8 mouse cellular contexts compared by ENCODE assay signal in the genomic region with DNA sequence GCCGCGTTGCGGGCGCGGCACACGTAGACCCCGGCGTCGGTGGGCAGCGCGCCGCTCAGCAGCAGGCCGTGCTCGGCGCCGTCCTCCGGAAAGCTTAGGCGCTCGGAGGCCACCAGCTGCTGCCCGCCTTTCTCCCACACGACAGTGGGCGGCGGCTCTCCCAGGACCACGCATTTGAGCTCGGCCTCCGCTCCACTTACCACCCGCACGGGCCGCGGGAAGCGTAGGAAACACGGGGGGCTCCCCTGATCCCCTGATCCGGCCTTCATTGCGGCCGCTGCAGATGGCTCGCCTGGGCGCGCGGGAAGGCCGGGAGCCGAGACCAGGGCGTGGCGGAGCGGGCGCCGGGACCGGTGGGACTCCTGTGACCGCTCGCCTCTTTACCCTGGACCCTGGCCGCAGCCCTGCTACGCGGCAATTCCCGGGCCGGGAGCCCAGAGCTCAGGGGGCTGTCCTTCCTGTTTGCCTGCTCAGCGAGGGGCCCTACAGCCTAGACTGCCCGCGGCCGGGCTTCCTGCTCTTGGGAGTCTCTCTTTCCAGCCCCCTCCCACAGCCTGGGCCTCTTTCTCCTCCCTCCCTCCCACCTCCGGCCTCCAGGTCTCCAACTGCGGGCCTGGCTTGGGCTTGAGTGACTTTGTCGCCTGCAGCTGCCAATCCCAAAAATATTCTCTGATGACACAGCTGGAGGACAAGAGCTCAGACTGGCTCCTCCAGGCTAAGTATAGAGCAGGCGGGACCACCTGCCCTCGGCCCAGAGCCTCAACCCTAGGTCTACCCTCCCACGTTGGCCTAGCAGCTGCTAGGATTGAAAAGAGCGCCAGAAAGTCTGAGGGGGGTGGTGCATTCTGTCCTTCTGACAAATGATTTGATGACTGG. TPM values are rescaled to one million over a fixed set of nuclear protein-coding genes. Genes with fewer than 3 reads are reported as not detected.
A peak's percentile ranks its signal among the peaks of the same experiment; 100 is the strongest.
DNase-seq lines count a peak whose midpoint lies in the region; ATAC-seq lines count a peak whose summit lies in the region.

A gene (minus strand): TSS at position 497 of the 876 bp plus-strand sequence.

- ATAC-seq in kidney, embryonic 15.5 days (replicated peaks; ENCODE audit: low FRiP score) = peak; percentile 94
- peak; percentile 79 for ATAC-seq in liver, embryonic 16.5 days (ENCODE audit: low read depth)
- no peak for ATAC-seq in monocyte, adult 5-6 weeks (replicated peaks; ENCODE audit: insufficient number of reproducible peaks, low FRiP score, low TSS enrichment, poor library complexity, severe bottlenecking)

- WGBS in kidney, embryonic 15.5 days = under 1% methylated on average over 65 of the region's 65 CpGs
- WGBS in liver, embryonic 16.5 days (ENCODE audit: insufficient replicate concordance) = 1% methylated on average over 64 of the region's 65 CpGs

- peak within 1 kb of the TSS; percentile 92 for H3K9ac ChIP-seq in kidney, embryonic 15.5 days
- peak within 1 kb of the TSS; percentile 56 for H3K9ac ChIP-seq in liver, embryonic 16.5 days (ENCODE audit: low read depth, low read length)

- H3K27ac ChIP-seq in kidney, embryonic 15.5 days = peak within 1 kb of the TSS; percentile 98
- peak within 1 kb of the TSS; percentile 43 for H3K27ac ChIP-seq in liver, embryonic 16.5 days (ENCODE audit: low read length)

- H3K36me3 ChIP-seq in kidney, embryonic 15.5 days = peaks cover 28% of the 10 kb centered on the region
- H3K36me3 ChIP-seq in liver, embryonic 16.5 days (ENCODE audit: control insufficient read depth, insufficient read depth) = no peaks in the 10 kb centered on the region

- no peaks in the 10 kb centered on the region for H3K9me3 ChIP-seq in kidney, embryonic 15.5 days (replicated peaks)
- H3K9me3 ChIP-seq in liver, embryonic 16.5 days (replicated peaks; ENCODE audit: control insufficient read depth, low read length) = no peaks in the 10 kb centered on the region

- H3K4me3 ChIP-seq in kidney, embryonic 15.5 days (replicated peaks) = peak within 1 kb of the TSS; percentile 88
- H3K4me3 ChIP-seq in liver, embryonic 16.5 days (ENCODE audit: low read depth, low read length) = peak within 1 kb of the TSS; percentile 60

- no peak for DNase-seq in left cerebral cortex, adult 18-20 months (ENCODE audit: low spot score in 2 of 2)
- DNase-seq in left cerebral cortex, adult 11 months (ENCODE audit: low spot score) = no peak
- DNase-seq in embryo, embryonic 9.5 days (ENCODE audit: extremely low spot score) = peak; percentile 85
- peak; percentile 47 for DNase-seq in heart, adult 8-10 months (ENCODE audit: low spot score)
- DNase-seq in ovary, postnatal 14 days (ENCODE audit: low spot score) = peak; percentile 71

- H3K4me2 ChIP-seq in kidney, embryonic 15.5 days = peak within 1 kb of the TSS; percentile 86
- H3K4me2 ChIP-seq in liver, embryonic 16.5 days (ENCODE audit: low read depth, low read length) = peak within 1 kb of the TSS; percentile 63

- H3K4me1 ChIP-seq in kidney, embryonic 15.5 days = peaks cover 68% of the 10 kb centered on the region
- no peaks in the 10 kb centered on the region; the same call in 1 of the 2 replicates for H3K4me1 ChIP-seq in liver, embryonic 16.5 days (ENCODE audit: control insufficient read depth, low read depth, low read length)

- H3K27me3 ChIP-seq in kidney, embryonic 15.5 days = no peaks in the 10 kb centered on the region
- peaks cover 44% of the 10 kb centered on the region for H3K27me3 ChIP-seq in liver, embryonic 16.5 days (ENCODE audit: control insufficient read depth, insufficient read depth, low read depth, low read length)

RNA-seq across cellular contexts. Expression of the gene that starts here (rescaled TPM):
- total RNA-seq in left cerebral cortex, adult 18-20 months (2021) = 10 to 100 TPM; 26.6 to 29.6 TPM
- 100 to 1,000 TPM; 108 to 133 (median 122) TPM for total RNA-seq in heart, adult 8-10 months (2022)
- 67.2 and 80.1 TPM in 2 replicates for polyA plus RNA-seq in kidney, embryonic 15.5 days (2015; fragmentation: Nextera tagmentation; extraction: Ambion mirVana)
- polyA plus RNA-seq in liver, embryonic 16.5 days (2015; fragmentation: Nextera tagmentation; extraction: Ambion mirVana) = 4.0 and 6.3 TPM in 2 replicates
- not detected in 3 replicates for total RNA-seq in monocyte, adult 5-6 weeks (2017)

Comparison
In these comparisons a context has a peak if more than half of its experiments do, and no peak if none do; other contexts are left out.
1. RNA of the gene that starts here (total RNA-seq): 108 to 133 TPM in heart, adult 8-10 months and 26.6 to 29.6 TPM in left cerebral cortex, adult 18-20 months; not detected in monocyte, adult 5-6 weeks; every median in the first group is over 10 times any median in the second.
2. DNase-seq: peak in embryo, embryonic 9.5 days (single experiment), heart, adult 8-10 months (single experiment) and ovary, postnatal 14 days (single experiment); none in left cerebral cortex, adult 18-20 months (0 of 2) and left cerebral cortex, adult 11 months (single experiment).